Mouse (Mus musculus): ENCODE results near the gene 4931417E11Rik.

Gene 4931417E11Rik

DNA sequence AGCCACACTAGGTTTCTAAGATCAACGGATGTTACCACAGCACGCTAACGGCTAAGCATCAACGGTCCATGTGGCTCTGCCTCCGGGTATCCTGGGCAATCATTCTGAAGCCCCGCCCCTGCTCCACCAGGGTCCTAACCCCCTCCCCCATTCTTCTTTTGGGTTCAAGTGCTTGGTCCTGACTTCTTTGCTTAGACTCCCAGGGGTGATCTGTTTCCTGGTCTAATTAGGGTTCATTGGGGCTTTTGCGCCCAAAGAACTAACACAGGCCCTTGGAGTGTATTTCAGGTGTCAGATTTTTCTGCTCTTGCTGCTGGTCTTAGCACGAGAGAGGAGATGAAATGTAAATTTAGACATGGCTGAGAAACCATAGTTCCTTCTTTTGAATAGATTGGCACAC, at the start of gene 4931417E11Rik:
Gene 4931417E11Rik, minus strand, starts transcription at position 101 of the 400 bp plus-strand sequence.
- DNase-seq (ENCODE audit: low read depth, low spot score): no peak

DNA sequence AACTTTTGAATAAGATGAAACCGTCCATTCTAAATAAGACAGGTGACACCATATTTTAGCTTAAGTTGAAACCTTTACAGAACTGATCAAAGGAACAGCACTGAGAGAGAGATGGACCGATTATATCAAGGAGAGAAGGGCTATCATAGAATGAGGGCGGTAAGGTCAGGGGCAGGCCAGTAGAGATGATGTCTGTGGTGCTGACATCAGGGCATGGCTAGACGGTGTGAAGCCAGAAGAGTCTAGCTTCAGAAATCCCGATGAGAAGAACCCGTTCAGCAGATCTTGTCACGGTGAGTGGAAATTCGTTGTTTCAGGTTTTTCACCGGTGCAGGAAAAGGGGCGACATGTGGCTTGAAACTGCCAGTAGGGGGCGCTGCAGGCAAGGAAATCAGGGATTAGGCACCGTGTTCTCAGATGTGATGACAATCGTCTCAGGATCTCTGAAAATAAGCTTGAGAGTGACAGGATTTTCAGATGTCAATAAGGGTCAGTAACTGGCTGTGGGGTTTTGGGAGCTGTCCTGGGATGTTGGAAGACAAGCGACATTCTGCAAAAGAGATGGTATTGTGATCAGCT, 48.4 kb upstream of the 4931417E11Rik start:
- DNase-seq (ENCODE audit: low read depth, low spot score): no peak

DNA sequence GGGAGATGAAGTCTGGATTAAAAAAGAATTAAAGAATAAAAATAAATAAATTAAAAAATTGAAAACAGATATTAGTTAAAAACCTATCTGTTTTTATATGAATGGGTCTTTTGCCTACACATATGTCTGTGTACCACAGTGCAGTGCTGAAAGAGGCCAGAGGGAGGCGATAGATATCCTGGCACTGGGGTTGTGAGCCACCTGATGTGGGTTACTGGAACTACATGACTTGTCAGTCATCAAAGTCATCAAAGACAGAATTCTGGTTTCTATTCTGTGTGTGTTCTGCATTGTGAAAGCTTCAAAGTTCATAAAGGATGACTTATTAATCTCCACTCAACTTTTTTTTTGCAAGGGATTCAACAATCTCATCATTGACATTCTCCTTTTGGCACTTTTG, 43.4 kb upstream of the 4931417E11Rik start:
- DNase-seq (ENCODE audit: low read depth, low spot score): no peak

DNA sequence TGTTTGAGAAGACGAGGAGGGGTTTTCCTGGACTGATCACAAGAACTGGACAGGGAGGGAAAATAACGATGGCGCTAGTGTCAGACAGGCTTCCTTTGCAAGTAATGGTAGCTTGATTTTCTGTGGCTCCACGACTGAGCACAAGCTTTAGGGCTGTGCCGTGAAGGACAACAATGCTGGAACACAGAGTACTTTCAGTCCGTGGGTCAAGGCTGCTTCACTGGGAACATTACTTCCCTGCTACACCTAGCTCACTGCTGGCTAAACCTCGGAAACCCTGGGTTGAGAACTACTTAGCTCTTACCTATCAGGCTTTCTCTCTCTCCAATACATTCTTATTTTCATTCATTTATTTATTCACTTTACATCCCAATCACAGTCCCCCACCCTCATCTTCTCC, 30.2 kb upstream of the 4931417E11Rik start:
- no peak for DNase-seq (ENCODE audit: low read depth, low spot score)

DNA sequence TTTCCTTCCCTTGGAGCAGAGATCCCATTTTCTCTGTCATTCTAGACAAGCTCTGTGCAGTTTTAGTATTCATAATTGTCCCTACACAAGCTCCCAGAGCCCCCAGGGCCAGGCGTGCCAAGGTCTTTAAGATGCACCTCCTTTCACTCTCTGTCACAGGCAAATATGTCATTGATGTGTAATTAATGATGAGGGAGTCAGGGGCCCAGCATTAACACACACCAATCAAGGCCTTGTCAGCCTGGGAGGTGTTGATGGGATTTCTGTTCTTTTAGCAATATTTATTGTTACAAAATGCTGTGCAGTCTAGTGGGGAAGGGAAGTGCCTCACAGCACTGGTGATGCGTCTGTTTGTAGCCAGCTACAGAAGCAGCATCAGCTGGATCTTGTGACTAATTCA, 27.9 kb upstream of the 4931417E11Rik start:
- no peak for DNase-seq (ENCODE audit: low read depth, low spot score)

DNA sequence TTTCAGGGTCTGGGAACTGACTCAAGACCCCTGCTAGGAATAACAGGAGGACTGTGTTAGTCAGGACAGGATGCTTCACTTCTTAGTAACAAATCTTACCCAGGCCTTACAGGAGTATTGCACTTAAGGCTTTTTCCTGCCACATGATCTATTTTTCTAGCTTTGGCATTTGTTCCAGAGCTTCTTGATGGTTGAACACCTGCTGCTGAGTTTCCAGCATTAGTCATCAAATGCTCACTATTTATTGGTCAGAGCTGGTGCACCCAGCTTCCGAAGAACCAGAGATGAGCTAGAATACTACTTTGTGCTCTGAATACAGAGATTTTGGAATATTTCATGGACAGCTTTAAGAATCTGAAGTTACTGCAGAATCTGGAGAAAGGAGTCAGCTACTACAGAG, 21.1 kb upstream of the 4931417E11Rik start:
- no peak for DNase-seq (ENCODE audit: low read depth, low spot score)

DNA sequence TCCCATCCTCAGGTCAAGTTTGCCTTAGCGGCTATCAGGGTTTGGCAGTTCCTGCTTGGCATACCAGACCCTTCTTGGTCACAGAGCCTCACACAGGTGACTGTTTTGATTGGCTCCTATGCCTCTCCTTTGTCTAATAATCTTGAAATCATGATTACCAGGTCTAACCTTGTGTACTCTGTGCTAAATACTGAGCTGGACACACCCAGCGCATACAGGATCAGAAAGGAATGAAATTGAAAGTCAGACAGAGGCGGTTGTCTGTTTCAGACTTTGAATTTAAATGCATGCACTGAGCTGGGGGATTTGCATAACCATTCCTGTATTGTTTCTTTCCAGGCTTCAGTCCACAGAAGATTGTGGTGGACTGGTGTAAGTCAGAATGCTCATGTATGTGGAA, 16.1 kb upstream of the 4931417E11Rik start:
- no peak for DNase-seq (ENCODE audit: low read depth, low spot score)

DNA sequence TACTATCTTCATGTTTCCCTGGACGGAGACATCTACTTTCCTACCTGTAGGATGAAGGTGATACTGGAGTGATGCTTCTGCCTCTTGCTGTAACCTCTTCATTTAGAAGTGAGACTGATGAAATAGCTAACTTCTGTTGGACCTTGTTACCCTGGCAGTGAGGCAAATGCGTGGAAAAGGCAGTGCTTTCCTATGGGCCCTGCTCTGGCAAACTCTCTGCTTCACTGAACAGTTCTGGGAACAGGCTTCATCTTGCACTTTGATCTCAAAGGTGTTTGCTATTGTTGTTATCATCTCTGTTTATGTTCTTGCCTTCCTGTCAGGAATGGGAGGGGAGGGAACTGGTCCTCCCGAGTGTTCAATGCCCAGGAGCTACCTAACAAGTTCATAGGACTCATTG, 3.4 kb downstream of the 4931417E11Rik start:
- DNase-seq (ENCODE audit: low read depth, low spot score): no peak

DNA sequence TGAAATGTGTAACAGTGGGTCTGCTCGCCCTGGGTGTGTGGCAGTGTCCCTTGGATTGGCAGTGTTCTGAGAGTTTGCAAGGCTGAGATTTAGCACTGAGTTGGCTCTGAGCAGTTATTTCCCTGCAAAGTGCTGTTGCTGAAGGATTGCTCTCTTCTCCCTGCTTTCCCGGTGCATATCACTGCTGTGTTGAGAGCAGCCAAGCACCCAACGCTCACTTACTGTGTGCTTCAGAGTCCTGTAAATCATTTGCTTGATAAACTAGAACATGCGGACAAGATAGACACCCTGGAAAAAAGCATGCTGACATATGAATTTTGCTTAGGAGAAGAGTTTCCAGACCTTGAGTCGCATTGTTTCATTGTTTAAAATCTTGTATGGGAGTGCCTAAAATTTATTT, 6.9 kb downstream of the 4931417E11Rik start:
- no peak for DNase-seq (ENCODE audit: low read depth, low spot score)

DNA sequence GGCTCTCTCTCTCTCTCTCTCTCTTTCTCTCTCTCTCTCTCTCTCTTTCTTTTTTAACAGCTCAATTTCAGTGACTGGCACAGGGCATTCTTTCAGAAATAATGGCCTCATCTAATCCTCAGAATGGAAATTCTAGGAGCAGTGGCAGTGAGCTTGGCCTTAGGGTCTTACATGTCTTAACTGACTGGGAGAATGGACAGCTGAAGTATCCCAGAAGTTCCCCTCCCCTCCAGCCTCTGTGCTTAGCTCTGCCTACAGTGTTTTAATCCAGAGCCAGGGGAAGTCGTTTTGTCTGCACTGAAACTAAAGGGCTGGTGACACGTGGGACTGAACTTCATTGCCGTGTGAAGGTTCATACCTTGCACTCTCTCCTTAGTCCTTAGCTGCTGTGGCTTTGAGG, 35.6 kb downstream of the 4931417E11Rik start:
- DNase-seq (ENCODE audit: low read depth, low spot score): no peak

DNA sequence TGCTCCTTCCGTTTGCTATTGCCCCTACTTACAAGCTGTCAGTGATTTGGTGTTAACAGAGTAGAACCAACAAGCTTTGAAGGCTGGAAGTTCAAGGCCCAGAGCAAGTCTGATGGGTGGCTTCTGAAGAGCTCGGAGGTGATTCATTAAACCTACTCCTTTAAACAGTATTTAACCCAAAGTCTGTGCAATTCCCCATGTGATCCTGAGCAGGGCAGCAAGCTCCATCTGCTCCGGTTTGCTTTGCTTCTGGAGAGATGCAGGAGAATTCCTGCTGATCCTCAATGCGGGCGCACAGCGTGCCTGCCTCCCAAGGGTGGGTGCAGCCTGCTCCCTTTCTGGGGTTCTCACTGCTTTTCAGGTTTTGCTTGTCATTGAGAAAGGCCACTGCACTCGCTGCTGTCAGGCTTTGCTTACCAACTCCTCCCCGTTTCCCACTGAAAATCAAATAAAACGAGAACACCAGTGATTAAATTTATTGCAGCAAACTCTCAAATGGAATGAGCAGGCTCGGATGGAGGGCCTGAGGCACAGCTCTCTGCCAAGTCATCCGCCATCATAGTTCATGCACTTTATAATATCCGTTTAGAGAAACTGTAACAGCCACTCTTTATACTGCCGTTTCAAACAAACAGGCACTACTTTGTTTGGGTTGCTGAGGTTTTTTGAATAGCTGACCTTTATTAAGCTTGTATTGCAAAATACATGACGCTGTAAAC, 40.7 kb downstream of the 4931417E11Rik start:
- DNase-seq (ENCODE audit: low read depth, low spot score): no peak

DNA sequence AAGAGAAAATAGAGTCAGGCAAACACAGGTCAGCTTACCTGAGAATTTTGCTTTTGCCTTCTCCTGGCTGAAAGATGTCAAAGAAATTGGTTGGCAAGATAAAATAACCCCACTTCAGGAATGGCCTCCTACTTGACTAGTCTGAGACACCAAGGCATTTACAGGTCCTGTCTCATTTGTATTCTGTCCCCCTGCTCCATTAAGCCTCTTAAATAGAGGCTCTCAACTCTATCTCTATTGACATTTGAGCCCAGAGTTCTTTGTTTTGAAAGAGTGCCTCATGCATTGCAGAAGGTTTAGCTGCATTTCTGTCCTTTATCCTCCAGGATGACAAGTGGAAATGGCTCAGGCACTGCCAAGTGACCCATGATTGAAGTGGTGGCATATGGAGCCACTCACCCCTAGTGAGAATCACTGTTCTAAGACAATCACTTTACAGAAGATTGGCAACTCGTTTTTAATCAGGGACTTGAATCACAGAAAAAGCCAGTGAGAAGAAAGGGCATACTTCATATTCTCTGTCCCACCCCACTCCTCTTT, 42.1 kb downstream of the 4931417E11Rik start:
- DNase-seq (ENCODE audit: low read depth, low spot score): no peak
